Mouse (Mus musculus) thymus, adult 2 months (tissue): ENCODE results near the gene Hmcn2. TPM values are rescaled to one million over a fixed set of nuclear protein-coding genes. Genes with fewer than 3 reads are reported as not detected.

Source experiments
- DNase-seq: peaks from one replicate; pipeline ENCODE4 v3.0.0; 2021
- H3K27ac ChIP-seq: fragments of 200-500 bp; 2 replicates; pipeline ENCODE4 v1.5.1; 2012; ENCODE audit warnings: low read length, control low read depth; ENCODE audit not compliant: control insufficient read depth, insufficient read depth
- H3K27me3 ChIP-seq: fragments of 200-500 bp; 2 replicates; pipeline ENCODE4 v1.6.1; 2012; ENCODE audit warnings: mild to moderate bottlenecking, low read length, moderate library complexity, mixed read lengths; ENCODE audit not compliant: control insufficient read depth, insufficient read depth
- H3K36me3 ChIP-seq: fragments of 200-500 bp; 2 replicates; pipeline ENCODE4 v1.6.1; 2012; ENCODE audit warnings: mild to moderate bottlenecking, low read length, moderate library complexity; ENCODE audit not compliant: control insufficient read depth, insufficient read depth
- H3K4me1 ChIP-seq: fragments of 200-500 bp; replicated peaks from 2 replicates; pipeline ENCODE4 v1.6.1; 2012; ENCODE audit warnings: low read length; ENCODE audit not compliant: control insufficient read depth, insufficient read depth
- H3K4me3 ChIP-seq: fragments of 200-500 bp; 2 replicates; pipeline ENCODE4 v1.5.1; 2012; ENCODE audit warnings: mild to moderate bottlenecking, low read length, control low read depth, moderate library complexity; ENCODE audit not compliant: control insufficient read depth, insufficient read depth
- CTCF ChIP-seq: fragments of 200-500 bp; IDR thresholded peaks from 2 replicates; pipeline ENCODE4 v1.5.1; 2012; ENCODE audit warnings: mild to moderate bottlenecking, control low read depth, low read length, moderate library complexity, borderline replicate concordance; ENCODE audit not compliant: control insufficient read depth, poor library complexity, insufficient read depth; ENCODE audit errors: extremely low read depth
- POLR2A ChIP-seq: fragments of 200-500 bp; IDR thresholded peaks from 2 replicates; pipeline ENCODE4 v1.6.1; 2012; ENCODE audit warnings: mild to moderate bottlenecking, low read length, control low read depth, moderate library complexity; ENCODE audit not compliant: control insufficient read depth, poor library complexity, insufficient read depth; ENCODE audit errors: extremely low read depth
- WGBS: fragments of 180-500 bp; shearing (Covaris S2); methylation state at CpG from one replicate; pipeline ENCODE4 v1.1.7; 2018; 5-methylcytosine and 5-hydroxymethylcytosine counted together
- polyA plus RNA-seq: library from polyadenylated mRNA; depleted of rRNA; stranded (reverse); fragments of >200 nt; gene quantifications from 2 replicates; pipeline ENCODE4 v1.2.3, GENCODE M21; 2012

Gene Hmcn2
- polyA plus RNA-seq, 1 experiment, result 4.8 TPM

DNA sequence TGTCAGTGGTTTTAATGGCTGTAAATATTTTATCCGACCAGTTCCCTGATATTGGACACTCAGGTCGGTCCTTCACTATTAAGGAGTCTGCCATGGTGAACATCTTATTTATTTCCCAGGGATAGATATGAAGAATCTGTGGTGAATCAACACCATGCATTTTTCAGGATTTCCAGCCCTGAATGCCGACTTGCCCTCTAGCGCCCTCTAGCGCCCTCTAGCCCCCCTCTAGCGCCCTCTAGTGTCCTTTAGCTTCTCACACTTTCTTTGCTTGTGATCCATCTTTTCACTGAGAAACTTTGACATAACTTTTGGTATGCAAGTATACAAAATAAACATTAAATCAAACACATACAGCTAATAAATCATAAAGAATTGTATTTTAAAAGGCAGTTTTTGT lies 22.8 kb upstream of the Hmcn2 start:
- peak; percentile 44 for DNase-seq
- TF ChIP-seq POLR2A, result no peak
- TF ChIP-seq CTCF, result peak; percentile 90; the same call in 1 of the 2 replicates
- 23% methylated on average over 6 of the region's 6 CpGs for WGBS
- no peaks in the 10 kb centered on the region for H3K27me3 ChIP-seq
- no peak overlapping the region for H3K27ac ChIP-seq
- no peaks in the 10 kb centered on the region for H3K36me3 ChIP-seq
- no peak overlapping the region for H3K4me3 ChIP-seq
- H3K4me1 ChIP-seq, result no peaks in the 10 kb centered on the region

DNA sequence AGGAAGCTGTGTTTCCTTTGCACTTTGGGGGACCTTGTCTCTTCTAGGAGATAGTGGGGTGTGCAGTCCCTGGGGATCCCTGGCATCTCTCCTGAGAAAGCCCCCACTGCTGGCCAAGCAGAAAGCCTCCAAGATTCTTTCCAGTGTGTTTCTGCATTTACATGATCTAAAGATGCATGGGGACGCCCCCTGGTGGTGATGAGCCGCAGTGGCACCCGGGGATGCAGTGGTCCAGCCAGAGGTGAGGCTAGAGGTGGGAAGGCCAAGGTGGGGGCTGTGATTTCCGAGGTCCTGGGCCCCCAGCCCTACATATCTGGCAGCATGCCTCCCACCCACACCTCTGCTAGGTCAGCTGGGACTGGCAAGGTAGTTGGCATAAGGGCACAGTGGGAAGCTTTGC lies 19.2 kb upstream of the Hmcn2 start:
- Histone ChIP-seq H3K4me3 (no peak overlapping the region), H3K27ac (no peak overlapping the region), H3K36me3 (no peaks in the 10 kb centered on the region), H3K4me1 (peaks cover 5% of the 10 kb centered on the region), H3K27me3 (no peaks in the 10 kb centered on the region)
- TF ChIP-seq POLR2A, result no peak
- TF ChIP-seq CTCF, result peak; percentile 95
- peak; percentile 79 for DNase-seq
- WGBS, result 0% methylated on average over 4 of the region's 4 CpGs

DNA sequence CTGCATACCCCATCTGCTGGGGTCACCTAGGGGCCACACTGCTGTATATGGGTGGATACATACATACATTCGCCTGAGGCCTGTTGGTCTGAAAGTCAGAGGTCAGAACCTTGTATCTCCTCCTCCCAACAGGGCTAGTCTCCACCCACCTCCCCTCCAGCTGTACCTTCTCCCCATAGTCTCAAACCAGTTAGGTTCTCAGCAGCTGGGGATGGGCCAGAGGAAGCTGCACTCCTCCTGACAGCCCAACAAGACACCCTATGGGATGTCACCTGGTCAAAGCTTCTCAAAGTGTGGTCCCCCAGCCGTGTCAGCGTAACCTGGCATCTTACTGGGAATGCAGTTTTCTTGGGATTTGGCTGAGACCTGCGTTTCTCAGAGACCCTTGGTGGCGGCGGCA lies 17.8 kb upstream of the Hmcn2 start:
- no peak for TF ChIP-seq POLR2A
- no peak for TF ChIP-seq CTCF
- H3K36me3 ChIP-seq, result no peaks in the 10 kb centered on the region
- peaks cover 5% of the 10 kb centered on the region for H3K4me1 ChIP-seq
- no peaks in the 10 kb centered on the region for H3K27me3 ChIP-seq
- H3K4me3 ChIP-seq, result no peak overlapping the region
- 94% methylated on average over 6 of the region's 6 CpGs for WGBS
- no peak overlapping the region for H3K27ac ChIP-seq
- DNase-seq, result no peak

DNA sequence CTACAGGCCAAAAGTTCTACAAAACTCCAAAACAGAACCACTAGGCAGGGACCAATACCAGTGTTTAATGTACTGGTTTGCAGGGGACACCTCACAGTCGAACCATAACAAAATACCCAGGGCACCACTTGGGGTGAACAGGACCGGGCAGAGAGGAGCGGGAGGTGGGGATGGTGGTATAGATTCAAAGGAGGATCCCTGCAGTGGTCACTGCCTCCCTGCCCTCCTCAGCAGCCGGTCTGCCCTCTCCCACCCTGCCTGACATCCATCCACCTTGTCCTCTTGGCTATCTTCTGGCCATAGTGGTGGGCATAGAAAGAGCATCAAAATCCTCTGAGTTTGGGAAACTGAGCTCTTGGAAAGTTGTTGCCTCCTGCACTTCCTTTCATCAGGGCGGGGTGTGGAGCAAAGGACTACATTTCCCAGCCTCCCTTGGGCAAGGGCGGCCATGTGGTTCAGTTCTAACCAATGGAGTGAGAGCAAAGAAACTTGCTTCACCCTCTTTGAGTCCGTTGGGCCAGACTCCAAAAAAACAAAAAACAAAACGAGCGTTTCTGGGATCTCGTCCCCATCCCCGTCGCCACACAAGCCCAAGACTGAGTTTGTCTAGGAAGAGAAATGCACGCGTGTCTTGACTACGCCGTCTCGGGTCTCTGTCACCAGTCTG lies 16.5 kb upstream of the Hmcn2 start:
- no peak for TF ChIP-seq CTCF
- no peak for TF ChIP-seq POLR2A
- WGBS, result 13% methylated on average over 17 of the region's 17 CpGs
- H3K27ac ChIP-seq, result no peak overlapping the region

DNA sequence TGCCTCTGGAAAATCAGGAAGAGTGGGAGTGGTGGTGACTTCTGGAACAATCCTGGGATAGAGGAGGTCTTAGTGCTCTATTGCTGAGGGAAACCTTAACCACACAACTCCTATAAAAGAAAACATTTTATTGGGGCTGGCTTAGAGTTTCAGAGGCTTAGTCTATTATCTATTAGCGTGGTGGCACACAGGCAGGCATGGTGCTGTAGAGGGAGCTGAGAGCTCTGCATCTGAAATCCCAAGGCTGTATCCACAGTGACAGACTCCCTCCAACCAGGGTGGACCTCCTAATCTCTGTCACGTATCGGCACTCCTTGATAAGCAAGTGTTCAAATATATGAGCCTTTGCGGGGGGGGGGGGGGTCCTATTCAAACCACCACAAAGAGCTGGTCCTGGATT lies 15.4 kb upstream of the Hmcn2 start:
- Histone ChIP-seq H3K36me3 (no peaks in the 10 kb centered on the region), H3K27ac (no peak overlapping the region), H3K27me3 (no peaks in the 10 kb centered on the region), H3K4me3 (no peak overlapping the region), H3K4me1 (peaks cover 5% of the 10 kb centered on the region)
- WGBS, result 74% methylated on average over 4 of the region's 4 CpGs
- no peak for TF ChIP-seq CTCF
- TF ChIP-seq POLR2A, result no peak
- no peak for DNase-seq

More for the DNA sequence above, 16.5 kb upstream of the Hmcn2 start:
- no peaks in the 10 kb centered on the region for H3K27me3 ChIP-seq
- peak; percentile 54 for DNase-seq
- H3K4me1 ChIP-seq, result peaks cover 5% of the 10 kb centered on the region
- peak overlapping the region; percentile 69 for H3K4me3 ChIP-seq
- H3K36me3 ChIP-seq, result no peaks in the 10 kb centered on the region

DNA sequence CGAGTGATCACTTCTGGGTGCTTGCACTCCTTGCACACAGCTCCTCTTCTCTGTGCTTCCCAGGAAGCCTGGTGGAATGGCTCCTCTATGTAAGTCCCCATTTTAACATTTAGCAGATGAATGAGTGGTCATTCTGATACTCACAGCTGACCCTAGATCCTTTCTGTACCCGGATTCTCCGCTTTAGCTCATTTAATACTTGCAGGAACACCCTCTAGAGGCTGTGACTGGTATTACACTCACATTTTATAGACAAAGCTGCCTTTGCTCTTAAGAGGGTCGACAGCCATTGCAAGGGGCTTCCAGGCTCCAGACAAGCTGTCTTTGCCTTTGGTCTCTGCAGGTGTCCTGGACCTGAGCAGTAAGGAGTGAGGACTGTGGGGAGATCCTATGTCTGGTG lies 14.9 kb upstream of the Hmcn2 start:
- WGBS, result 30% methylated on average over 4 of the region's 4 CpGs
- H3K27ac ChIP-seq, result no peak overlapping the region
- no peaks in the 10 kb centered on the region for H3K36me3 ChIP-seq
- TF ChIP-seq POLR2A (no peak), CTCF (no peak)
- peaks cover 5% of the 10 kb centered on the region for H3K4me1 ChIP-seq
- no peak overlapping the region for H3K4me3 ChIP-seq
- H3K27me3 ChIP-seq, result no peaks in the 10 kb centered on the region
- peak; percentile 21 for DNase-seq
